Mouse (Mus musculus) stomach, postnatal 0 days (tissue): ENCODE measurements around the gene Rad17.

Experiments used
- CTCF ChIP-seq: IDR thresholded peaks from 2 replicates; pipeline ENCODE4 v1.5.1; 2016; ENCODE audit warnings: antibody characterized with exemption, low read depth, mild to moderate bottlenecking, moderate library complexity
- EP300 ChIP-seq: optimal IDR thresholded peaks from 2 replicates; pipeline ENCODE3; 2016; ENCODE audit warnings: antibody characterized with exemption

GRCm38 (mm10) chr13:100602239-100602902, 48.5 kb downstream of the Rad17 start:
- TF ChIP-seq CTCF: no peak
- TF ChIP-seq EP300: no peak
